In the genomic region with DNA sequence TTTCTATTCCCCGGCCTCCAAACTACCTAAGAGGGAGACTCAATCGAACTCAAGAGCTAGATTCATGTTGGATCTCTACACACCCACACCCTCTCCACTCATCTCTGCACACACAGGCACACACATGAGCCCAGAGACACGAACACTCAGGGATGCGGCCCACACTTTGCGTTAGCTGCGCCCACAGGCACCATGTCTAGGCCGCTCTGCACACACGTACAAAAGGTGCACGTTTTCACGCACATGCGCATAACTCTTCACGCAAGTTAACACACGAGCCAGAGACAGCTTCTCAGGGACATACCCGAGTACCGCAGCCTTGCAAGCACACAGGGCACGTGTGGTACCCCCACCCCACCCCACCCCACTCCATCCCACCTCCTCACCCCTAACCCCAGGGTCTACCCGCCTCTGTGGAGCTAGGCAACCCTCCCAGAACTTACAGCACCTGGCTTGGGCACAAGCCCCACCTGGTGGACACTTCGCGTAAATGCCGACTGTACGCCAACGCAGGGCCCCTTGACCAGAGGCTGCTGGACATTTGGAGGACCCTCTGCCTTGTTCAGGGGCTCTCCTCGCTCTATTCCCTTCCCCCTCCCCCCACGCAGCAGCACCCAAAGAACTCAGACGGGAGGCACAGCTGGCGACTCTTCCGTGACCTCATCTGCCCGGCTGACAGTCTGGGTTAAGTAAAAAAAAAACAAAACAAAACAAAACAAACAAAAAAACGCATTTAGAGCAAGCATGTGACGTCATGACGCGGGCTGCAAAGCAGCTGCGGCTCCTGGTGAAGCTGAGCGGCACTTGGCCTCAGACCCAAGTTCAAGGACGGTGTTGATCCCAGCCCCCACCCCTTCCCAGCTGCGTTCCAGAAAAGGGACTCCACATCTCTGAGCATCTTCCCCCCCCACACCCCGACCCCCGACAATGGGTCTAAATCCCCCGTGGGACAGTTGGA, we compare ENCODE assay signal across 8 mouse cellular contexts. TPM values are rescaled to one million over a fixed set of nuclear protein-coding genes. Genes with fewer than 3 reads are reported as not detected.
DNase-seq lines count a peak whose midpoint lies in the region; ATAC-seq lines count a peak whose summit lies in the region.

No protein-coding gene starts in this region.

- H3K9ac ChIP-seq in hindbrain, embryonic 15.5 days, result no peak overlapping the region
- H3K9ac ChIP-seq in liver, embryonic 13.5 days, result no peak overlapping the region

- H3K27ac ChIP-seq in hindbrain, embryonic 15.5 days (replicated peaks), result no peak overlapping the region
- no peak overlapping the region for H3K27ac ChIP-seq in liver, embryonic 13.5 days

- no peaks in the 10 kb centered on the region for H3K9me3 ChIP-seq in hindbrain, embryonic 15.5 days
- no peaks in the 10 kb centered on the region for H3K9me3 ChIP-seq in liver, embryonic 13.5 days (replicated peaks)

- H3K4me1 ChIP-seq in hindbrain, embryonic 15.5 days (replicated peaks), result peaks cover 25% of the 10 kb centered on the region
- H3K4me1 ChIP-seq in liver, embryonic 13.5 days (replicated peaks), result peaks cover 14% of the 10 kb centered on the region

- no peaks in the 10 kb centered on the region for H3K36me3 ChIP-seq in hindbrain, embryonic 15.5 days
- no peaks in the 10 kb centered on the region for H3K36me3 ChIP-seq in liver, embryonic 13.5 days

- no peaks in the 10 kb centered on the region for H3K27me3 ChIP-seq in hindbrain, embryonic 15.5 days
- 0 out of 2 replicates have a peak, but pooled peaks cover under 1% of the 10 kb centered on the region for H3K27me3 ChIP-seq in liver, embryonic 13.5 days

- DNase-seq in right cerebral cortex, postnatal 14 days, result peak; percentile 54
- DNase-seq in right cerebral cortex, postnatal 36 days (ENCODE audit: low spot score in 2 of 2), result no peak
- peak; percentile 67 for DNase-seq in cerebellum, adult 8-10 months
- DNase-seq in forelimb bud, embryonic 11.5 days (ENCODE audit: low read depth, low spot score), result peak; percentile 75
- peak; percentile 26 for DNase-seq in liver, embryonic 13.5 days
- DNase-seq in naive thymus-derived CD4-positive, alpha-beta T cell, adult 2 months (ENCODE audit: low read depth), result peak; percentile 25
- DNase-seq in urinary bladder, postnatal 36 days (ENCODE audit: low spot score in 2 of 2), result peak; percentile 33 to 36

- peak overlapping the region; percentile 54 for H3K4me2 ChIP-seq in hindbrain, embryonic 15.5 days
- peak overlapping the region; percentile 56 for H3K4me2 ChIP-seq in liver, embryonic 13.5 days

- no peak for ATAC-seq in hindbrain, embryonic 15.5 days (ENCODE audit: low FRiP score, low read depth)
- no peak for ATAC-seq in liver, embryonic 13.5 days (ENCODE audit: low read depth)

- H3K4me3 ChIP-seq in hindbrain, embryonic 15.5 days, result peak overlapping the region; percentile 22; the same call in 1 of the 2 replicates
- H3K4me3 ChIP-seq in liver, embryonic 13.5 days (replicated peaks), result peak overlapping the region; percentile 28

- WGBS in hindbrain, embryonic 15.5 days, result 25% methylated on average over 39 of the region's 39 CpGs
- 22% methylated on average over 39 of the region's 39 CpGs for whole genome bisulfite sequencing in liver, embryonic 13.5 days (ENCODE audit: insufficient replicate concordance)

RNA-seq across cellular contexts. Expression of a gene that starts 9.4 kb away (rescaled TPM):
- 20.7 and 23.3 TPM in 2 replicates for polyA plus RNA-seq in hindbrain, embryonic 15.5 days (2015; fragmentation: Nextera tagmentation; extraction: Ambion mirVana)
- 0.59 and 0.88 TPM in 2 replicates for polyA plus RNA-seq in liver, embryonic 13.5 days (2015; fragmentation: Nextera tagmentation; extraction: Ambion mirVana)

RNA-seq across cellular contexts. Expression of a gene that starts 41.4 kb away (rescaled TPM):
- polyA plus RNA-seq in hindbrain, embryonic 15.5 days (2015; fragmentation: Nextera tagmentation; extraction: Ambion mirVana), result 2.1 and 2.6 TPM in 2 replicates
- polyA plus RNA-seq in liver, embryonic 13.5 days (2015; fragmentation: Nextera tagmentation; extraction: Ambion mirVana), result 0.70 and 11.9 TPM in 2 replicates

Comparison
In these comparisons a context has a peak if more than half of its experiments do, and no peak if none do; other contexts are left out.
1. DNase-seq: peak in right cerebral cortex, postnatal 14 days (single experiment), cerebellum, adult 8-10 months (single experiment), forelimb bud, embryonic 11.5 days (single experiment), liver, embryonic 13.5 days (single experiment), naive thymus-derived CD4-positive, alpha-beta T cell, adult 2 months (single experiment) and urinary bladder, postnatal 36 days (2 of 2); none in right cerebral cortex, postnatal 36 days (0 of 2).
2. RNA of a gene that starts 9.4 kb away (polyA plus RNA-seq): 20.7 to 23.3 TPM in hindbrain, embryonic 15.5 days; 0.59 to 0.88 TPM in liver, embryonic 13.5 days; every median in the first group is over 10 times any median in the second.